Mouse (Mus musculus) lung, adult 2 months (tissue): ENCODE data around the gene Tnfrsf14. TPM values are rescaled to one million over a fixed set of nuclear protein-coding genes. Genes with fewer than 3 reads are reported as not detected.

Experiments
- DNase-seq: peaks from one replicate; pipeline ENCODE4 v3.0.0; 2022
- H3K4me1 ChIP-seq: fragments of 200-500 bp; 2 replicates; pipeline ENCODE4 v1.6.1; 2011; ENCODE audit warnings: low read length; ENCODE audit not compliant: control insufficient read depth, insufficient read depth
- H3K4me3 ChIP-seq: fragments of 200-500 bp; replicated peaks from 2 replicates; pipeline ENCODE3; 2011; ENCODE audit warnings: low read depth, mild to moderate bottlenecking, control low read depth, low read length; ENCODE audit errors: extremely low read depth
- CTCF ChIP-seq: fragments of 200-500 bp; IDR thresholded peaks from 2 replicates; pipeline ENCODE4 v1.5.1; 2011; ENCODE audit warnings: mild to moderate bottlenecking, low read length, control low read depth; ENCODE audit not compliant: insufficient read depth
- POLR2A ChIP-seq: fragments of 200-500 bp; IDR thresholded peaks from 2 replicates; pipeline ENCODE4 v1.6.1; 2011; ENCODE audit warnings: low read depth, mild to moderate bottlenecking, control low read depth, low read length, borderline replicate concordance; ENCODE audit errors: extremely low read depth
- WGBS: fragments of 180-500 bp; shearing (Covaris S2); methylation state at CpG from one replicate; pipeline ENCODE4 v1.1.7; 2018; 5-methylcytosine and 5-hydroxymethylcytosine counted together
- polyA plus RNA-seq: library from polyadenylated mRNA; depleted of rRNA; stranded (reverse); fragments of >200 nt; gene quantifications from 2 replicates; pipeline ENCODE4 v1.2.3, GENCODE M21; 2012; rRNA removed

The Tnfrsf14 gene
- 51.1 and 56.8 TPM in 2 replicates for polyA plus RNA-seq

DNA sequence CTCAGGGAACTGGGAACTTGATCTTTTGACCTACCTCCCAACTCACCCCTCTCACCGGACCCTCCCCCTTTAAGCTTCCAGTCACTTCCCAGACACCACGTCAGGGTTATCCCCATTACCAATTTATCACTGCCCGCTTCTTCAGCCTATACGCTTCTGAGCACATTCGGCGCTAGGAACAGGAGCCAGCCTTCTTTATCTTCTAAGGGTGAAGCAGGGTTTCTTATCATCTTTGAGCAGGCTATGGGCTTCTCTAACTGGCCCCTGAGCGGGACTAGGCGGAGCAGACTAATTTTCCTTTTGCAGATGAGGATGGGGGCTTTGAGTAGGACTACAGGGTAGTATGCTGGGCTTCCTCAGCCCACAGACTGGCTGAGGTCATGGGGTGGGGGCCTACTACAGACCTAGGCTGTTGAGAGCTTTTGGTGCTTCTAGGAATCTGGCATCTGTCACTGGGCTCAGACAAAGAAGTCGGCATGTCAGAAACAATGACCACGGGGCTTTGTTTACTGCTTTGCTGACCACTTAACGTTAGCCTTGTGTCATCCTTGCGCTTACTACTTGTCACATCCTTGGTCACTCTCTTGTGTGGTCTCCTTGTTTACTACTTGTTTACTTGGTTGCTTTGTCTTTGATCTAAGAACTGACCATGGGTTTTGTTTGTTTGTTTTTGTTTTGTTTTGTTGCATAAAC is at the start of gene Tnfrsf14:
TSS of gene Tnfrsf14 (minus strand) at position 169 of the 693 bp plus-strand sequence.
- H3K4me1 ChIP-seq = peaks cover 6% of the 10 kb centered on the region
- H3K4me3 ChIP-seq = peak within 1 kb of the TSS; percentile 46
- no peak for TF ChIP-seq CTCF
- no peak for TF ChIP-seq POLR2A
- no peak for DNase-seq
- WGBS = 29% methylated on average over 12 of the region's 12 CpGs

GRCm38 (mm10) chr4:154974163-154974611 is 45.8 kb upstream of the Tnfrsf14 start:
- no peak for TF ChIP-seq POLR2A
- TF ChIP-seq CTCF = no peak
- WGBS = 69% methylated on average over 11 of the region's 11 CpGs
- H3K4me1 ChIP-seq = no peaks in the 10 kb centered on the region
- DNase-seq = no peak
- H3K4me3 ChIP-seq = no peak overlapping the region

- WGBS = 93% methylated on average over 12 of the region's 12 CpGs
- H3K4me1 ChIP-seq = no peaks in the 10 kb centered on the region; the same call in 1 of the 2 replicates
- H3K4me3 ChIP-seq = no peak overlapping the region
- DNase-seq = no peak
- TF ChIP-seq CTCF (no peak), POLR2A (no peak)
Measured at GRCm38 (mm10) chr4:154972546-154972945, 44.2 kb upstream of the Tnfrsf14 start.

- TF ChIP-seq CTCF (peak; percentile 40; the same call in 1 of the 2 replicates), POLR2A (no peak)
- Histone ChIP-seq H3K4me1 (peaks cover 3% of the 10 kb centered on the region), H3K4me3 (no peak overlapping the region)
- 73% methylated on average over 5 of the region's 5 CpGs for WGBS
- DNase-seq = peak; percentile 29
Measured at GRCm38 (mm10) chr4:154967173-154967572, 38.8 kb upstream of the Tnfrsf14 start.

- H3K4me1 ChIP-seq = peaks cover 5% of the 10 kb centered on the region
- WGBS = 35% methylated on average over 3 of the region's 3 CpGs
- DNase-seq = no peak
- H3K4me3 ChIP-seq = no peak overlapping the region
- TF ChIP-seq POLR2A = no peak
- TF ChIP-seq CTCF = no peak
Measured at GRCm38 (mm10) chr4:154965856-154966255, 37.5 kb upstream of the Tnfrsf14 start.

DNA sequence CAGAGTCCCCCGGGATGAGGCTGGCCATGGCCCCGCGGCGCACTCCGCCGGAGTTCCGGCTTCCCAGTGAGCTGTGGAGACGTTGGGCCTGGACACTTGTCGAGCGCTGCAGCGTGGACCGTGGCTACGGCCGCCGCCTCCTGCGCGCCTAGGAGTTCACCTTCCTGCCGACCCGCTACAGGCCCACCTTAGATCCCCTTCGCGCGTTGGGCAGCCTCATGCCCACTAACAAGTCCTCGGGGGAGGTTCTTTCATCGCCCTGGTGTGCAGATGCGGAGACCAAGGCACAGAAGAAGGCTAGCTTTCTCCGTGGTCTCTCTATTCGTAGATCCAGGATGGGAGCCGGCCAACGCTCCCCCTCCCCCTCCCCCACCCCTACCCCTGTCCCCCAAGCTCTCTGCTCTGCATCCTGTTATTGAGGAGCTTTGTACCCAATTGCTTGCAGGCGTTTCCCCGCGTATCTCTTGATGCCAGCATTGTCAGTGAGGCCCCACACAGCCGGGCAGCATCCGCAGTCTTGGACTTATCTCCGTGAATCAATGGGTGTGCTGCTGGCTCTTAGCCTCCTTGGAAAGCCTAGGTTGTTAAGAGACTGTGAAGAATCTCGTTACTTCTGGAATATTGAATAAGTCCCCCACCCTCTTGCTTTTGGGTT is 36.3 kb upstream of the Tnfrsf14 start:
- no peak for DNase-seq
- Histone ChIP-seq H3K4me3 (peak overlapping the region; percentile 87), H3K4me1 (peaks cover 5% of the 10 kb centered on the region)
- no peak for TF ChIP-seq CTCF
- WGBS = 1% methylated on average over 36 of the region's 36 CpGs

GRCm38 (mm10) chr4:154963901-154964580 is 35.7 kb upstream of the Tnfrsf14 start, which contains the start of gene Pank4:
Pank4 (plus strand) TSS chr4:154964123.
- TF ChIP-seq CTCF (no peak), POLR2A (peak; percentile 83)
- under 1% methylated on average over 66 of the region's 66 CpGs for WGBS
- H3K4me3 ChIP-seq = peak within 1 kb of the TSS; percentile 87
- H3K4me1 ChIP-seq = peaks cover 5% of the 10 kb centered on the region
- DNase-seq = peak; percentile 87

DNA sequence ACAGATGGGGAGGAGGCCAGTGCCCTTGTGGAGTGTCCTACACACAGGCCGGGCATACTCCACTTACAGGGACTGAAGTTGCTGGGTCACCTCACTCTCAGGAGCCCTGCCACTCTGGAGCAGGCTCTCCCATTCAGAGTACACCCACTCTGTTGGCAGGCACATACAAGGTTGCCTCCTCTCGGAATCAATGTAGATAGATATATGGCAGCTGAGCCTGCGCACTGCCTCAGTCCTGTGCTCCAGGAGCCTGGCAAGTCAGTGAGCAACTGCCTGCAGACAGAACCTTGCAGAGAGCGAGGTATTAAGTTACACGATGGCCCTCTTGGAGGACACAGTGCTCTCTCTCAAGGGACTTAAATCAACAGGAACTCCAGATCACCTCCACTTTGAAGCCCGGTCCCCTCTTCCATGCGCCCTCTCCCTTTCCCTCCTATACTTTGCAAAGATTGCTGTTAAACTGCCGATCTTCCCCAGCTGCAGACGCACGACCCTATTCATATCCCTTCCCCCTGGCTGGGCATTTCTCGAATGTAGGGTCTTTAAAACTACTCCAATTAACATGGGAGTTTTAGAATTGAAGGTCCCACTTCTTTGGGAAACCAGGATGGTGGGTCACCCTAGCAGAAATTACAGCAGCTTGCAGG is 35.0 kb upstream of the Tnfrsf14 start:
- 61% methylated on average over 11 of the region's 11 CpGs for WGBS

GRCm38 (mm10) chr4:154962683-154963082 is 34.3 kb upstream of the Tnfrsf14 start:
- WGBS = 85% methylated on average over 7 of the region's 7 CpGs
- H3K4me3 ChIP-seq = no peak overlapping the region
- no peak for TF ChIP-seq POLR2A
- TF ChIP-seq CTCF = no peak
- peaks cover 5% of the 10 kb centered on the region for H3K4me1 ChIP-seq
- no peak for DNase-seq

More for the DNA sequence above, 35.0 kb upstream of the Tnfrsf14 start:
- H3K4me1 ChIP-seq = peaks cover 5% of the 10 kb centered on the region
- peak overlapping the region; percentile 14 for H3K4me3 ChIP-seq
- no peak for DNase-seq
- TF ChIP-seq CTCF (no peak), POLR2A (no peak)
